Mouse (Mus musculus) hindbrain, embryonic 13.5 days (tissue): ENCODE measurements around the gene Afap1l2. TPM values are rescaled to one million over a fixed set of nuclear protein-coding genes. Genes with fewer than 3 reads are reported as not detected.

Experiments used
- ATAC-seq: fragments of 200-750 bp; cut with Nextera tagmentation; 2 replicates; pipeline ENCODE4 v1.8.0; 2017; ENCODE audit warnings: moderate TSS enrichment; ENCODE audit not compliant: low FRiP score
- H3K27ac ChIP-seq: fragments of 300-500 bp; sonication (generic); 2 replicates; pipeline ENCODE4 v1.5.1; 2015; ENCODE audit warnings: inconsistent platforms, mild to moderate bottlenecking, moderate library complexity
- H3K27me3 ChIP-seq: fragments of 300-500 bp; sonication (generic); 2 replicates; pipeline ENCODE4 v1.6.1; 2015; ENCODE audit warnings: mild to moderate bottlenecking, inconsistent platforms
- H3K36me3 ChIP-seq: fragments of 300-500 bp; sonication (generic); 2 replicates; pipeline ENCODE4 v1.6.1; 2015; ENCODE audit warnings: mild to moderate bottlenecking, inconsistent platforms
- H3K4me1 ChIP-seq: fragments of 300-500 bp; sonication (generic); replicated peaks from 2 replicates; pipeline ENCODE4 v1.6.1; 2015; ENCODE audit warnings: inconsistent platforms
- H3K4me2 ChIP-seq: fragments of 300-500 bp; sonication (generic); 2 replicates; pipeline ENCODE4 v1.6.1; 2015; ENCODE audit warnings: inconsistent platforms, mild to moderate bottlenecking, moderate library complexity
- H3K4me3 ChIP-seq: fragments of 300-500 bp; sonication (generic); 2 replicates; pipeline ENCODE4 v1.5.1; 2015; ENCODE audit warnings: mild to moderate bottlenecking, inconsistent platforms
- H3K9ac ChIP-seq: fragments of 300-500 bp; sonication (generic); 2 replicates; pipeline ENCODE4 v1.6.1; 2015; ENCODE audit warnings: mild to moderate bottlenecking, inconsistent platforms
- H3K9me3 ChIP-seq: fragments of 300-500 bp; sonication (generic); 2 replicates; pipeline ENCODE4 v1.6.1; 2016; ENCODE audit warnings: inconsistent platforms
- WGBS: fragments of 180-500 bp; shearing (Covaris S2); methylation state at CpG from one replicate; pipeline ENCODE4 v1.1.7; 2015; 5-methylcytosine and 5-hydroxymethylcytosine counted together
- polyA plus RNA-seq: library from polyadenylated mRNA; unstranded; fragments of >200 nt; fragmentation: Nextera tagmentation; extraction: Ambion mirVana; gene quantifications from 2 replicates; pipeline ENCODE4 v1.2.1, GENCODE M21; 2015

Afap1l2 gene
- polyA plus RNA-seq, 1 experiment from 2014 or later = 12.2 TPM

GRCm38 (mm10) chr19:57003460-57003810 is 4.6 kb downstream of the Afap1l2 start:
- no peak overlapping the region for H3K9ac ChIP-seq
- 44% methylated on average over 7 of the region's 7 CpGs for WGBS
- H3K27me3 ChIP-seq = peaks cover 28% of the 10 kb centered on the region
- peak overlapping the region; percentile 48 for H3K27ac ChIP-seq
- H3K36me3 ChIP-seq = no peaks in the 10 kb centered on the region
- peaks cover 33% of the 10 kb centered on the region for H3K4me1 ChIP-seq
- 0 out of 2 replicates have a peak overlapping the region, but pooled peaks have one; percentile 8 for H3K4me2 ChIP-seq
- ATAC-seq = no peak
- no peaks in the 10 kb centered on the region for H3K9me3 ChIP-seq
- no peak overlapping the region for H3K4me3 ChIP-seq

- no peak overlapping the region for H3K9ac ChIP-seq
- no peak for ATAC-seq
- no peak overlapping the region for H3K4me3 ChIP-seq
- peaks cover 23% of the 10 kb centered on the region for H3K27me3 ChIP-seq
- no peaks in the 10 kb centered on the region for H3K36me3 ChIP-seq
- no peak overlapping the region for H3K4me2 ChIP-seq
- no peaks in the 10 kb centered on the region for H3K9me3 ChIP-seq
- WGBS = 68% methylated on average over 12 of the region's 12 CpGs
- peaks cover 27% of the 10 kb centered on the region for H3K4me1 ChIP-seq
- peak overlapping the region; percentile 48 for H3K27ac ChIP-seq
Observed at GRCm38 (mm10) chr19:57002741-57003459, 5.1 kb downstream of the Afap1l2 start.

DNA sequence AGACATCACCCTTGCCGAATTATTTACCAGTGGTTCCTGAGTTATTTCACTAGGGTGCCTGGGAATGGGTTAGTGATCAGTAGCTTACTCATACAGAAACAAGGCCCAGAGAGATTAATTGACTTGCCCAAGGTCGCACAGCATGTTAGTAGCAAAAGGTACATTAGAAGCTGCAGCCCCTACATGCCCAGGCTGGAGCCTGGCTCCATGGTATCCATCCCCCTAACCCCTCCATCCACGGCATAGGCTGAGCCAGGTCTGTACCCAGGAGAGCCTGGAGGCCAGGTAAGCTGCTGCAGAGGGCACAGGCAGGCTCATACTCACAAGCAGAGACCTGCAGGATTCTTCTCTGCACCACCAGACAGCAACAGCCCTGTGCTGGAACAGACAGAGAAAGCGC is 6.1 kb downstream of the Afap1l2 start:
- Histone ChIP-seq H3K9me3 (no peaks in the 10 kb centered on the region), H3K4me1 (peaks cover 29% of the 10 kb centered on the region), H3K4me2 (no peak overlapping the region), H3K27me3 (peaks cover 13% of the 10 kb centered on the region), H3K36me3 (no peaks in the 10 kb centered on the region), H3K27ac (no peak overlapping the region), H3K4me3 (no peak overlapping the region), H3K9ac (no peak overlapping the region)
- 88% methylated on average over 4 of the region's 4 CpGs for WGBS
- no peak for ATAC-seq

DNA sequence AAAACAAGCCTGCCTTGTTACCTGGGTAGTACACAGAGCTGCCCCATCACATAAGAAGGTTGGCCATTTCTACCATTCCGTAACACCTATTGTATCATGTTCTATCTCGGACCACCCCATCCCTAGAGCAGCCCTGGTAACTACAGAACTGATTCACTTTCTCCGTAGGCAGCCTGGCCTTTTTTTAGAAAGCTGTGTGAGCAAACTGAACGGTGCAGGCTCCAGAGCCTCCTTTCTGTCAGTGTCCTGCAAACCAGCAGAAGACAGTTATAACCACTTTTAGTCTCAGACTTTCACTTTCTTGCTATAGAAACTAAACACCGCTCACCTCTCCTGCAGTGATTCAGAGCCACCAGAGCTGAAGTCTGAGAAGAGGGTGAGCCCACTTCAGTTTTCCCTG is 7.4 kb downstream of the Afap1l2 start:
- WGBS = 89% methylated on average over 5 of the region's 5 CpGs
- H3K9me3 ChIP-seq = no peaks in the 10 kb centered on the region
- no peak for ATAC-seq

DNA sequence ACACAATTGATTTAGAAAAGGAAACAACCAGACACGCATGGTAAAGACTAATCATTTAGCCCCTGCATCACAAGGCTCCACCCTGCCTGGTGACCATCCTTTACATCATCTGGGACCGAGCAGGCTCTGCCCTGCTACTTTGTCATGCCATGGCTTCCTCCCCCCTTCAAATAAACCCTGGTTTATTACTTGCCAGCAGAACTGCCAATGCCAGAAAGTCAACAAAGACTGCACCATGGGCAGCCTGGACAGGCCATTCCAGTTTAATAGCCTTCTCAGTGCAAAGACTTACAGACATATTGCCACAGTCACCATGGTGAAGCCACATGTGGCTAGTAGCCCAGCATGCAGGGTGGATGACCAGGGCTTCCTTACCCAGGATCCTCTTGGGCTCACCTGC is 8.2 kb downstream of the Afap1l2 start:
- H3K27me3 ChIP-seq = no peaks in the 10 kb centered on the region
- H3K4me3 ChIP-seq = no peak overlapping the region
- no peaks in the 10 kb centered on the region for H3K9me3 ChIP-seq
- H3K27ac ChIP-seq = 0 out of 2 replicates have a peak overlapping the region, but pooled peaks have one; percentile 65
- no peaks in the 10 kb centered on the region for H3K36me3 ChIP-seq
- no peak overlapping the region for H3K4me2 ChIP-seq
- WGBS = 62% methylated on average over 2 of the region's 2 CpGs
- H3K9ac ChIP-seq = no peak overlapping the region
- ATAC-seq = peak; percentile 52; the same call in 1 of the 2 replicates
- H3K4me1 ChIP-seq = peaks cover 38% of the 10 kb centered on the region

More for the DNA sequence above, 7.4 kb downstream of the Afap1l2 start:
- Histone ChIP-seq H3K4me2 (no peak overlapping the region), H3K4me1 (peaks cover 34% of the 10 kb centered on the region), H3K9ac (no peak overlapping the region), H3K4me3 (no peak overlapping the region), H3K27ac (no peak overlapping the region), H3K27me3 (peaks cover 4% of the 10 kb centered on the region; the same call in 1 of the 2 replicates), H3K36me3 (no peaks in the 10 kb centered on the region)

- no peak overlapping the region for H3K4me3 ChIP-seq
- 64% methylated on average over 2 of the region's 2 CpGs for WGBS
Observed at GRCm38 (mm10) chr19:56998910-56999309, 9.1 kb downstream of the Afap1l2 start.

GRCm38 (mm10) chr19:56998331-56998730 is 9.7 kb downstream of the Afap1l2 start:
- WGBS = 74% methylated on average over 4 of the region's 4 CpGs
- H3K4me3 ChIP-seq = no peak overlapping the region
- H3K27ac ChIP-seq = peak overlapping the region; percentile 64; the same call in 1 of the 2 replicates
- H3K27me3 ChIP-seq = 0 out of 2 replicates have a peak, but pooled peaks cover under 1% of the 10 kb centered on the region
- no peaks in the 10 kb centered on the region for H3K36me3 ChIP-seq
- H3K4me2 ChIP-seq = no peak overlapping the region
- ATAC-seq = no peak
- H3K4me1 ChIP-seq = peaks cover 42% of the 10 kb centered on the region
- H3K9me3 ChIP-seq = no peaks in the 10 kb centered on the region
- H3K9ac ChIP-seq = no peak overlapping the region

More at GRCm38 (mm10) chr19:56998910-56999309, 9.1 kb downstream of the Afap1l2 start:
- Histone ChIP-seq H3K9me3 (no peaks in the 10 kb centered on the region), H3K27ac (peak overlapping the region; percentile 65), H3K36me3 (no peaks in the 10 kb centered on the region), H3K27me3 (no peaks in the 10 kb centered on the region), H3K4me1 (peaks cover 45% of the 10 kb centered on the region), H3K9ac (no peak overlapping the region), H3K4me2 (no peak overlapping the region)
- ATAC-seq = no peak

DNA sequence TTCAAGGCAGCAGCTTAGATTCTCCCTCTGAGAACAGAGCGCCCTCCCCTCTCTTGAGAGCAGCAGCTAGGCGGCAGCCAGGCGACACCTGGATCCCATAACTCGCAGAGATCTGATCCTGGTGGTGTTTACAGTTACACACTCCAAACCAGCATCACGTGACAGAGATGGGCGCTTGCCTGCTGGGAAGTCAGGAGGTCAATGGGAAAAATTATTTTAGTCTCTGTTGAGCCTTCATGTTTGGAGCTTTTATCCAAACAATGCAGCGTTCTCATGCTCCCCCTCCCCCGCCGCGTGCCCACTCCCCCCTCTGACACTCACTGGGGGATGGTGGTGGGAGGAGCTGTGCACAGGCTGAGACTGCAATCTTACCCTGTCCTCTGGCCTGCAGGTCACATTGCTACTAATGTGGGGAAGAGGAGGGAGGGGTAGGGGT is 10.8 kb downstream of the Afap1l2 start:
- no peak overlapping the region; the same call in 1 of the 2 replicates for H3K27ac ChIP-seq
- H3K36me3 ChIP-seq = no peaks in the 10 kb centered on the region
- peaks cover 39% of the 10 kb centered on the region for H3K4me1 ChIP-seq
- H3K9me3 ChIP-seq = no peaks in the 10 kb centered on the region
- H3K9ac ChIP-seq = peak overlapping the region; percentile 9; the same call in 1 of the 2 replicates
- peak overlapping the region; percentile 5; the same call in 1 of the 2 replicates for H3K4me3 ChIP-seq
- peak; percentile 57; the same call in 1 of the 2 replicates for ATAC-seq
- 0 out of 2 replicates have a peak, but pooled peaks cover 3% of the 10 kb centered on the region for H3K27me3 ChIP-seq
- H3K4me2 ChIP-seq = peak overlapping the region; percentile 36
- 5% methylated on average over 10 of the region's 10 CpGs for WGBS

- Histone ChIP-seq H3K9me3 (no peaks in the 10 kb centered on the region), H3K4me1 (peaks cover 49% of the 10 kb centered on the region), H3K36me3 (no peaks in the 10 kb centered on the region), H3K4me3 (no peak overlapping the region), H3K27ac (no peak overlapping the region), H3K4me2 (no peak overlapping the region), H3K9ac (no peak overlapping the region), H3K27me3 (0 out of 2 replicates have a peak, but pooled peaks cover 3% of the 10 kb centered on the region)
- 84% methylated on average over 4 of the region's 4 CpGs for WGBS
- ATAC-seq = no peak
Observed at GRCm38 (mm10) chr19:56995441-56995840, 12.6 kb downstream of the Afap1l2 start.

DNA sequence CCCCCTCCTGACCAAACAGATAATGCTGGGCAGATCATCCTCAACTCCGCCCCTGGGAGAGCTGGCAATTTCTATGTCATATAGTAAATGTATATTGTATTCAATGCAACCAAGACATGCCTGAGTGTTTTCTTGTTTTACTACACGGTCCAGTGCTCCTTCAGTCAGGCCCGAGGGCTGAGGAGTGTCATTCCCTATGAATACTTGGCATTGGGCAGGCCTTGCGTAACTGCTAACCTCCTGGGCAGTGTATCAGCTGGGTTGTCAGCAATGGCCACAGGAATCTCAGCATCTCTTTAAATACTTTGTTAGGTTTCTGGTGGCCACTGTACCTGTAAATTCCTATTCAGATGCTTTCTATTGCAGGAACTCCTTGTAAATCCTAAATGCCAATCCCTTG is 13.4 kb downstream of the Afap1l2 start:
- peaks cover 50% of the 10 kb centered on the region for H3K4me1 ChIP-seq
- H3K27me3 ChIP-seq = 0 out of 2 replicates have a peak, but pooled peaks cover 3% of the 10 kb centered on the region
- H3K4me3 ChIP-seq = no peak overlapping the region
- no peak overlapping the region for H3K27ac ChIP-seq
- H3K9ac ChIP-seq = no peak overlapping the region
- WGBS = 74% methylated on average over 4 of the region's 4 CpGs
- H3K36me3 ChIP-seq = no peaks in the 10 kb centered on the region
- H3K9me3 ChIP-seq = no peaks in the 10 kb centered on the region
- ATAC-seq = no peak
- no peak overlapping the region for H3K4me2 ChIP-seq

- Histone ChIP-seq H3K4me1 (peaks cover 56% of the 10 kb centered on the region), H3K9ac (no peak overlapping the region), H3K27me3 (0 out of 2 replicates have a peak, but pooled peaks cover 3% of the 10 kb centered on the region), H3K9me3 (no peaks in the 10 kb centered on the region), H3K4me2 (no peak overlapping the region), H3K4me3 (no peak overlapping the region), H3K36me3 (no peaks in the 10 kb centered on the region), H3K27ac (no peak overlapping the region)
- ATAC-seq = no peak
- WGBS = 81% methylated on average over 4 of the region's 4 CpGs
Observed at GRCm38 (mm10) chr19:56993763-56994162, 14.3 kb downstream of the Afap1l2 start.

- Histone ChIP-seq H3K27me3 (0 out of 2 replicates have a peak, but pooled peaks cover 3% of the 10 kb centered on the region), H3K4me2 (no peak overlapping the region), H3K27ac (no peak overlapping the region), H3K9me3 (no peaks in the 10 kb centered on the region), H3K4me1 (peaks cover 60% of the 10 kb centered on the region), H3K36me3 (no peaks in the 10 kb centered on the region), H3K4me3 (no peak overlapping the region), H3K9ac (no peak overlapping the region)
- WGBS = 78% methylated on average over 8 of the region's 8 CpGs
- ATAC-seq = no peak
Observed at GRCm38 (mm10) chr19:56992978-56993545, 15.0 kb downstream of the Afap1l2 start.
